Mouse (Mus musculus): Measurements from ENCODE around the gene Sri.

- TF ChIP-seq POLR2A (IDR thresholded peaks at IDR 0.05; ENCODE audit: low read depth, low read length) = no peak
- no peak for TF ChIP-seq CHD1 (IDR thresholded peaks at IDR 0.05; ENCODE audit: low read depth, low read length)
- TF ChIP-seq USF1 (IDR thresholded peaks at IDR 0.05; ENCODE audit: low read depth, low read length) = no peak
- TF ChIP-seq E2F4 (IDR thresholded peaks at IDR 0.05; ENCODE audit: insufficient replicate concordance, low read depth, low read length) = no peak
- TF ChIP-seq POLR2AphosphoS2 (IDR thresholded peaks at IDR 0.05; ENCODE audit: low read depth, low read length) = no peak
- TF ChIP-seq MYC (IDR thresholded peaks at IDR 0.05; ENCODE audit: low read depth, low read length) = no peak
Observed at GRCm38 (mm10) chr5:8073406-8073805, 27.5 kb downstream of the Sri start.
